Mouse (Mus musculus) testis, adult 2 months (tissue): ENCODE measurements at regions not wholly inside any gene's neighbourhood (a gene's known extent, or its start where the extent isn't known, plus 50 kb on each side); places are given as distances from the start of the nearest gene placed in this dataset.

Experiments
- H3K27ac ChIP-seq: fragments of 200-500 bp; 2 replicates; pipeline ENCODE4 v1.5.1; 2012; ENCODE audit warnings: low read depth, low read length; ENCODE audit not compliant: control insufficient read depth, insufficient read depth
- H3K27me3 ChIP-seq: fragments of 200-500 bp; 2 replicates; pipeline ENCODE4 v1.6.1; 2012; ENCODE audit warnings: mild to moderate bottlenecking, low read length, moderate library complexity; ENCODE audit not compliant: control insufficient read depth, insufficient read depth
- H3K36me3 ChIP-seq: fragments of 200-500 bp; 2 replicates; pipeline ENCODE4 v1.6.1; 2012; ENCODE audit warnings: mild to moderate bottlenecking, low read length; ENCODE audit not compliant: control insufficient read depth, insufficient read depth
- H3K4me1 ChIP-seq: fragments of 200-500 bp; 2 replicates; pipeline ENCODE4 v1.6.1; 2012; ENCODE audit warnings: low read length; ENCODE audit not compliant: control insufficient read depth, insufficient read depth
- H3K4me3 ChIP-seq: fragments of 200-500 bp; 2 replicates; pipeline ENCODE4 v1.5.1; 2012; ENCODE audit warnings: low read depth, mild to moderate bottlenecking, low read length, moderate library complexity, mixed read lengths; ENCODE audit not compliant: control insufficient read depth
- CTCF ChIP-seq: fragments of 200-500 bp; IDR thresholded peaks from 2 replicates; pipeline ENCODE4 v1.5.1; 2012; ENCODE audit warnings: low read depth, mild to moderate bottlenecking, inconsistent platforms, low read length, moderate library complexity; ENCODE audit not compliant: control insufficient read depth, insufficient read depth, insufficient replicate concordance
- POLR2A ChIP-seq: fragments of 200-500 bp; IDR thresholded peaks from 2 replicates; pipeline ENCODE4 v1.6.1; 2012; ENCODE audit warnings: low read depth, mild to moderate bottlenecking, inconsistent platforms, low read length, moderate library complexity; ENCODE audit not compliant: control insufficient read depth

DNA sequence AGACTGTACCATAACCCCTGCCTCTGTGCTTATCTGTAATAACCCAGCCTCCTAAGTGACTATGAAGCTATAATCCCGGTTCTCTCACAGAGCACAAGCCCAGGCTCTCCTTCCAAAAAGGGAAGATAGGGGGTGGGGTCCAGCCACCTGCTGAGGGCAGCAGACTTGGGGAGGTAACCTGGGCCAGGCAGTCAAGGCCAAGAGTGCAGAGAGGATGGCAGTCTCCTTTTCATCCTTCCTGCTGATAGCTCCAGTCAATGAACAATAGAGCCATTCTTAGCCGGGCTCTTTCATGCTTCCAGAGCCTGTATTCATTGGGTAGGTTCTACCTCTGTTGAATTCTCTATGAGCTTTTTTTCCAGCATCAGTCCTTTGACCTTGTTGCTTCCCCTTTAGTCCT, 527.5 kb downstream of the Fgf9 start:
- Histone ChIP-seq H3K36me3 (no peaks in the 10 kb centered on the region), H3K4me1 (no peaks in the 10 kb centered on the region), H3K27ac (no peak overlapping the region), H3K27me3 (no peaks in the 10 kb centered on the region), H3K4me3 (no peak overlapping the region)
- TF ChIP-seq POLR2A (no peak), CTCF (no peak)

DNA sequence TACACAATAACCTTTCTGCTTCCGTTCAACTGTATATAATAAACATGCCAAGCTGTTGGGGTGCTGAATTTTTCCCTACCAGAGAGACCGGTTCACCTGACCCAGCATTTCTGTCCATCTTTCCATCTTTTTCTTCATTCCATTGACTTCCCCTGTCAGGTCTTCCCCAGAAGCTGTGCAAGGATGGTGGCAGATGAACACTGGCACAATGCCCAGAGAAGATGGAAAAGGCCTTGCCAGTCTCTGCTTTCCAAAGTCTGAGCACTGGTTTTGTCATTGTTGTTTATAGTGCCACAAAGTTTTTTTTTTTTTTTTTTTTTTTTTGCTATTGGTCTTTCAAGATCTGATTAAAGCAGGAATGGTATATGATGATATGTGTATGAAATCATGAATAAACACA, 526.6 kb downstream of the Fgf9 start:
- TF ChIP-seq POLR2A (no peak), CTCF (no peak)
- Histone ChIP-seq H3K4me1 (no peaks in the 10 kb centered on the region), H3K36me3 (no peaks in the 10 kb centered on the region)

DNA sequence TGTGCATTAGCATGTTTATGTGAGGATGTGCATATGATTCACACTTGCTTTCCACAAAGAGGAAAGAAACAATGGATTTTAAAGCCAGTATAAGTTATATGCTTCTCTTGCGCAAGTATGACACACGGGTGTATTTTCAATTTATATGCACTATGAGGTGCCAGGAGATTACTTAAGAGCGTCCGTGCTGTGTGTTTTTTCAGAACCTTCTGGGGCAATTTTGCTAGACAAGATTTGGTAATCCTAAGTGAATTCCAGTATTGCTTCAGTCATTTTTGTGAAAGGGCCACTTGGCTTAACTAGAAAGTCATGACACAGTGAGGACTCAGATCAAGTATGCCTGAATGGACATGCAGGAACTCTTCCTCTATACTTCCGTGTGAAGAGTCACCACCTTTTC, 511.5 kb downstream of the Fgf9 start:
- H3K27me3 ChIP-seq, result no peaks in the 10 kb centered on the region
- H3K36me3 ChIP-seq, result no peaks in the 10 kb centered on the region
- no peak overlapping the region for H3K27ac ChIP-seq
- TF ChIP-seq CTCF, result no peak
- no peak for TF ChIP-seq POLR2A
- H3K4me3 ChIP-seq, result no peak overlapping the region
- no peaks in the 10 kb centered on the region for H3K4me1 ChIP-seq

More for the DNA sequence above, 526.6 kb downstream of the Fgf9 start:
- Histone ChIP-seq H3K27me3 (no peaks in the 10 kb centered on the region), H3K27ac (no peak overlapping the region), H3K4me3 (no peak overlapping the region)

- H3K36me3 ChIP-seq, result no peaks in the 10 kb centered on the region
- H3K27me3 ChIP-seq, result no peaks in the 10 kb centered on the region
- H3K4me1 ChIP-seq, result no peaks in the 10 kb centered on the region
- no peak for TF ChIP-seq POLR2A
- no peak for TF ChIP-seq CTCF
- no peak overlapping the region for H3K27ac ChIP-seq
- no peak overlapping the region for H3K4me3 ChIP-seq
These were observed 499.7 kb downstream of the Fgf9 start for GRCm38 (mm10) chr14:58570021-58570420.

DNA sequence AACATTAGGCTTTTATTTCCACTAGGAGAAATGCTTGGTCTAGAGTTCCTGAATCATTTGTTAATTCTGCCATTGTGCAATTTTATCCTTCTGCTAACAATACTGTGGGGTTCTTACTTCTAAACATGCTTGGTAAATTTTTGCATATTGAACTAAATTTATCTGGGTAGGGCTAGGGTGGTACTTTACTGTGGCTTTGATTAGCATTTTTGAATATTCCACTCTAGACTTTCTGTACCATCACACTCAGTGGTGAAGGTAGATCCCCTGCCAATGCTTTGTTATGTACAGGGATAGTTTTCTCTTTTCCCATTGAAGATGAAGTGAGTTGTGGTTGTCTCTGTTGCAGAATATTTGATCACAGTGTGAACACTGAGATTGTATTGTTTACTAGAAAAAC, 497.1 kb downstream of the Fgf9 start:
- H3K27ac ChIP-seq, result no peak overlapping the region
- no peaks in the 10 kb centered on the region for H3K4me1 ChIP-seq
- H3K27me3 ChIP-seq, result no peaks in the 10 kb centered on the region
- H3K4me3 ChIP-seq, result no peak overlapping the region
- TF ChIP-seq CTCF (no peak), POLR2A (no peak)
- no peaks in the 10 kb centered on the region for H3K36me3 ChIP-seq

- TF ChIP-seq POLR2A, result no peak
- no peak for TF ChIP-seq CTCF
- no peak overlapping the region for H3K27ac ChIP-seq
- H3K27me3 ChIP-seq, result no peaks in the 10 kb centered on the region
- H3K36me3 ChIP-seq, result no peaks in the 10 kb centered on the region
- no peaks in the 10 kb centered on the region for H3K4me1 ChIP-seq
- no peak overlapping the region for H3K4me3 ChIP-seq
These were observed 492.7 kb downstream of the Fgf9 start for GRCm38 (mm10) chr14:58563082-58563481.

- no peak for TF ChIP-seq POLR2A
- no peak for TF ChIP-seq CTCF
These were observed 480.4 kb downstream of the Fgf9 start for GRCm38 (mm10) chr14:58550785-58551184.

GRCm38 (mm10) chr14:58545778-58546177, 475.4 kb downstream of the Fgf9 start:
- TF ChIP-seq CTCF (no peak), POLR2A (no peak)
- H3K27ac ChIP-seq, result no peak overlapping the region
- no peaks in the 10 kb centered on the region for H3K27me3 ChIP-seq
- no peaks in the 10 kb centered on the region for H3K36me3 ChIP-seq
- no peaks in the 10 kb centered on the region for H3K4me1 ChIP-seq
- H3K4me3 ChIP-seq, result no peak overlapping the region

More at GRCm38 (mm10) chr14:58550785-58551184, 480.4 kb downstream of the Fgf9 start:
- Histone ChIP-seq H3K4me1 (no peaks in the 10 kb centered on the region), H3K4me3 (no peak overlapping the region), H3K27ac (no peak overlapping the region), H3K27me3 (no peaks in the 10 kb centered on the region), H3K36me3 (no peaks in the 10 kb centered on the region)
